ENCODE assay signal across 27 mouse cellular contexts in genomic region chr10:108060554-108060953, GRCm38 (mm10).
DNase-seq lines count a peak whose midpoint lies in the region; ATAC-seq and TF ChIP-seq lines count a peak whose summit lies in the region.
"Had no signal": no experiment of that assay in that cellular context is flagged by ENCODE, and none has a peak within 500 bp of the region (broad histone marks: within the 10 kb centered on the region; RNA-seq: fewer than 3 reads in every experiment).

No protein-coding gene starts in this region.

- 64% methylated on average over 3 of the region's 3 CpGs for WGBS in forebrain, embryonic 15.5 days
- 96% methylated on average over 3 of the region's 3 CpGs for WGBS in forebrain, embryonic 10.5 days
- 85% methylated on average over 3 of the region's 3 CpGs for WGBS in intestine, postnatal 0 days
- WGBS in intestine, embryonic 16.5 days, result 69% methylated on average over 3 of the region's 3 CpGs
- WGBS in lung, embryonic 14.5 days, result 56% methylated on average over 3 of the region's 3 CpGs

- 0 out of 2 replicates have a peak, but pooled peaks have one; percentile 10 for TF ChIP-seq CTCF in intestine, postnatal 0 days (IDR thresholded peaks at IDR 0.05; ENCODE audit: low read depth)
- no peak for TF ChIP-seq CTCF in lung, embryonic 14.5 days (IDR thresholded peaks at IDR 0.05; ENCODE audit: low read depth)

- no peaks in the 10 kb centered on the region for H3K36me3 ChIP-seq in forebrain, embryonic 15.5 days
- H3K36me3 ChIP-seq in forebrain, embryonic 10.5 days (replicated peaks), result no peaks in the 10 kb centered on the region
- no peaks in the 10 kb centered on the region for H3K36me3 ChIP-seq in intestine, postnatal 0 days (ENCODE audit: control insufficient read depth, insufficient read depth)
- no peaks in the 10 kb centered on the region for H3K36me3 ChIP-seq in intestine, embryonic 16.5 days (ENCODE audit: control insufficient read depth, insufficient read depth, low read length)
- no peaks in the 10 kb centered on the region for H3K36me3 ChIP-seq in lung, embryonic 14.5 days (ENCODE audit: insufficient read depth)
- H3K36me3 ChIP-seq: embryonic facial prominence, embryonic 13.5 days; heart, embryonic 12.5 days; limb, embryonic 10.5 days; limb, embryonic 15.5 days; liver, embryonic 13.5 days had no signal

- 0 out of 2 replicates have a peak, but pooled peaks have one; percentile 38 for ATAC-seq in forebrain, embryonic 15.5 days (replicated peaks)
- ATAC-seq in intestine, postnatal 0 days, result no peak
- ATAC-seq in intestine, embryonic 16.5 days, result no peak
- ATAC-seq in lung, embryonic 14.5 days (ENCODE audit: insufficient read depth), result peak; percentile 52
- ATAC-seq: Patski had no signal

- no peak for DNase-seq in forebrain, embryonic 10.5 days (ENCODE audit: extremely low spot score, low spot score)
- no peak for DNase-seq in lung, embryonic 14.5 days
- DNase-seq in lung, postnatal 4 days, result no peak
- no peak for DNase-seq in adrenal gland, postnatal 14 days
- DNase-seq: adrenal gland, postnatal 10 days; cerebellum, adult 11-12 months; cerebellum, adult 9-11 months; gastrocnemius, postnatal 10 days; heart, postnatal 10 days; kidney, adult 18-20 months; kidney, postnatal 36 days; liver, embryonic 13.5 days; lung, adult 18-20 months; lung, postnatal 10 days; midbrain, embryonic 14.5 days; right cerebral cortex, adult 18-20 months; spleen, adult 18-20 months; thymus, postnatal 4 days had no signal

- H3K27ac ChIP-seq in forebrain, embryonic 15.5 days (replicated peaks), result no peak overlapping the region
- H3K27ac ChIP-seq in forebrain, embryonic 10.5 days, result no peak overlapping the region
- no peak overlapping the region for H3K27ac ChIP-seq in intestine, postnatal 0 days (ENCODE audit: low read depth, low read length)
- H3K27ac ChIP-seq in intestine, embryonic 16.5 days (ENCODE audit: low read length), result no peak overlapping the region
- no peak overlapping the region for H3K27ac ChIP-seq in lung, embryonic 14.5 days (ENCODE audit: low read depth)
- H3K27ac ChIP-seq: embryonic facial prominence, embryonic 13.5 days; hindbrain, embryonic 14.5 days; limb, embryonic 10.5 days; limb, embryonic 15.5 days; liver, embryonic 13.5 days had no signal

- no peaks in the 10 kb centered on the region for H3K9me3 ChIP-seq in forebrain, embryonic 15.5 days
- H3K9me3 ChIP-seq in forebrain, embryonic 10.5 days, result no peaks in the 10 kb centered on the region
- no peaks in the 10 kb centered on the region for H3K9me3 ChIP-seq in intestine, postnatal 0 days (ENCODE audit: control insufficient read depth)
- no peaks in the 10 kb centered on the region for H3K9me3 ChIP-seq in intestine, embryonic 16.5 days (ENCODE audit: control insufficient read depth, low read length)
- H3K9me3 ChIP-seq in lung, embryonic 14.5 days (ENCODE audit: low read depth, low read length), result no peaks in the 10 kb centered on the region
- H3K9me3 ChIP-seq: embryonic facial prominence, embryonic 13.5 days; limb, embryonic 10.5 days; limb, embryonic 15.5 days; liver, embryonic 13.5 days had no signal

- no peaks in the 10 kb centered on the region for H3K4me1 ChIP-seq in forebrain, embryonic 15.5 days
- H3K4me1 ChIP-seq in forebrain, embryonic 10.5 days, result no peaks in the 10 kb centered on the region
- no peaks in the 10 kb centered on the region for H3K4me1 ChIP-seq in intestine, postnatal 0 days (replicated peaks; ENCODE audit: control insufficient read depth, insufficient read depth, low read length)
- no peaks in the 10 kb centered on the region for H3K4me1 ChIP-seq in intestine, embryonic 16.5 days (ENCODE audit: control insufficient read depth, insufficient read depth, low read length)
- no peaks in the 10 kb centered on the region for H3K4me1 ChIP-seq in lung, embryonic 14.5 days (ENCODE audit: insufficient read depth)
- H3K4me1 ChIP-seq: embryonic facial prominence, embryonic 13.5 days; limb, embryonic 10.5 days; limb, embryonic 15.5 days; liver, embryonic 13.5 days had no signal

- H3K9ac ChIP-seq in forebrain, embryonic 15.5 days (replicated peaks), result no peak overlapping the region
- H3K9ac ChIP-seq in intestine, postnatal 0 days (ENCODE audit: low read depth, low read length), result no peak overlapping the region
- no peak overlapping the region for H3K9ac ChIP-seq in intestine, embryonic 16.5 days (ENCODE audit: low read depth, low read length)
- no peak overlapping the region for H3K9ac ChIP-seq in lung, embryonic 14.5 days
- H3K9ac ChIP-seq: embryonic facial prominence, embryonic 13.5 days; heart, embryonic 12.5 days; hindbrain, embryonic 14.5 days; limb, embryonic 15.5 days; liver, embryonic 13.5 days had no signal

- no peak overlapping the region for H3K4me3 ChIP-seq in forebrain, embryonic 15.5 days
- no peak overlapping the region for H3K4me3 ChIP-seq in forebrain, embryonic 10.5 days
- no peak overlapping the region for H3K4me3 ChIP-seq in intestine, postnatal 0 days (ENCODE audit: low read depth, low read length)
- no peak overlapping the region for H3K4me3 ChIP-seq in intestine, embryonic 16.5 days (ENCODE audit: low read length)
- no peak overlapping the region for H3K4me3 ChIP-seq in lung, embryonic 14.5 days (ENCODE audit: low read depth, low read length)
- H3K4me3 ChIP-seq: embryonic facial prominence, embryonic 13.5 days; heart, embryonic 12.5 days; limb, embryonic 10.5 days; limb, embryonic 15.5 days; liver, embryonic 13.5 days had no signal

- H3K4me2 ChIP-seq in forebrain, embryonic 15.5 days (replicated peaks), result no peak overlapping the region
- H3K4me2 ChIP-seq in intestine, postnatal 0 days (replicated peaks; ENCODE audit: low read depth), result no peak overlapping the region
- H3K4me2 ChIP-seq in intestine, embryonic 16.5 days (ENCODE audit: low read depth, low read length), result no peak overlapping the region
- H3K4me2 ChIP-seq in lung, embryonic 14.5 days, result no peak overlapping the region
- H3K4me2 ChIP-seq: embryonic facial prominence, embryonic 13.5 days; heart, embryonic 12.5 days; hindbrain, embryonic 14.5 days; limb, embryonic 15.5 days; liver, embryonic 13.5 days had no signal

- no peaks in the 10 kb centered on the region for H3K27me3 ChIP-seq in forebrain, embryonic 15.5 days
- no peaks in the 10 kb centered on the region for H3K27me3 ChIP-seq in forebrain, embryonic 10.5 days (ENCODE audit: poor library complexity, severe bottlenecking)
- H3K27me3 ChIP-seq in intestine, postnatal 0 days (replicated peaks; ENCODE audit: control insufficient read depth, insufficient read depth, low read length), result no peaks in the 10 kb centered on the region
- no peaks in the 10 kb centered on the region for H3K27me3 ChIP-seq in intestine, embryonic 16.5 days (replicated peaks; ENCODE audit: control insufficient read depth, insufficient read depth, low read length)
- H3K27me3 ChIP-seq in lung, embryonic 14.5 days (ENCODE audit: insufficient read depth, low read length), result no peaks in the 10 kb centered on the region
- H3K27me3 ChIP-seq: embryonic facial prominence, embryonic 13.5 days; heart, embryonic 12.5 days; limb, embryonic 15.5 days; liver, embryonic 13.5 days; Patski had no signal

Comparison
In these comparisons a context has a peak if more than half of its experiments do, and no peak if none do; other contexts are left out.
1. ATAC-seq: peak in forebrain, embryonic 15.5 days (single experiment) and lung, embryonic 14.5 days (single experiment); none in intestine, postnatal 0 days (single experiment) and intestine, embryonic 16.5 days (single experiment).